Mouse (Mus musculus) C2C12 (cell line): ENCODE data around the gene Fat2. TPM values are rescaled to one million over a fixed set of nuclear protein-coding genes. Genes with fewer than 3 reads are reported as not detected.

Source experiments
- H3K27me3 ChIP-seq: one replicate; pipeline ENCODE4 v1.6.1; 2011; ENCODE audit not compliant: control insufficient read depth, insufficient read depth, insufficient read length
- H3K36me3 ChIP-seq: one replicate; pipeline ENCODE4 v1.6.1; 2011; ENCODE audit not compliant: control insufficient read depth, insufficient read depth
- H3K4me3 ChIP-seq: one replicate; pipeline ENCODE4 v1.5.1; 2011; ENCODE audit warnings: mild to moderate bottlenecking, control low read depth; ENCODE audit not compliant: poor library complexity, insufficient read depth, severe bottlenecking
- H3K79me2 ChIP-seq: one replicate; pipeline ENCODE4 v1.6.1; 2011; ENCODE audit not compliant: control insufficient read depth, insufficient read depth
- H3K79me3 ChIP-seq: one replicate; pipeline ENCODE4 v1.6.1; 2011; ENCODE audit warnings: low read depth, control low read depth
- H3ac ChIP-seq: one replicate; pipeline ENCODE3; 2011; ENCODE audit warnings: low read depth; ENCODE audit not compliant: control insufficient read depth, insufficient read length
- CEBPB ChIP-seq: IDR thresholded peaks from one replicate; pipeline ENCODE4 v1.6.1; 2011; ENCODE audit warnings: low read depth, mild to moderate bottlenecking, control low read depth, moderate library complexity
- CTCF ChIP-seq: IDR thresholded peaks from one replicate; pipeline ENCODE4 v1.5.1; 2011; ENCODE audit not compliant: control insufficient read depth, insufficient read depth, insufficient read length
- FOSL1 ChIP-seq: IDR thresholded peaks from one replicate; pipeline ENCODE4 v1.8.0; 2011; ENCODE audit warnings: mild to moderate bottlenecking, low read length; ENCODE audit not compliant: poor library complexity, insufficient read depth, severe bottlenecking
- MAX ChIP-seq: IDR thresholded peaks from one replicate; pipeline ENCODE4 v1.6.1; 2011; ENCODE audit warnings: mild to moderate bottlenecking, control low read depth
- MYOD1 ChIP-seq: IDR thresholded peaks from one replicate; pipeline ENCODE4 v1.6.1; 2011; ENCODE audit warnings: low read depth; ENCODE audit not compliant: control insufficient read depth, insufficient read length
- MYOG ChIP-seq: IDR thresholded peaks from one replicate; pipeline ENCODE4 v1.6.1; 2011; ENCODE audit not compliant: control insufficient read depth, insufficient read length; ENCODE audit errors: extremely low read depth
- USF1 ChIP-seq: IDR thresholded peaks from one replicate; pipeline ENCODE4 v1.6.1; 2011; ENCODE audit warnings: low read depth, mild to moderate bottlenecking, control low read depth, moderate library complexity
- polyA plus RNA-seq: library from polyadenylated mRNA; unstranded; fragments of >200 nt; fragmentation: generic; extraction: Trizol; gene quantifications from one replicate; pipeline ENCODE4 v1.2.1, GENCODE M21; 2012; ENCODE audit warnings: missing spikeins

Fat2 gene
- polyA plus RNA-seq, 1 experiment, result 0.19 TPM

GRCm38 (mm10) chr11:55373373-55373772, 37.0 kb upstream of the Fat2 start:
- Histone ChIP-seq H3K27me3 (peaks cover 13% of the 10 kb centered on the region), H3ac (no peak overlapping the region), H3K79me2 (no peaks in the 10 kb centered on the region), H3K79me3 (no peaks in the 10 kb centered on the region), H3K4me3 (no peak overlapping the region), H3K36me3 (no peaks in the 10 kb centered on the region)
- TF ChIP-seq MYOG (no peak), CTCF (no peak), USF1 (no peak), MYOD1 (no peak), FOSL1 (no peak), MAX (no peak), CEBPB (no peak)

DNA sequence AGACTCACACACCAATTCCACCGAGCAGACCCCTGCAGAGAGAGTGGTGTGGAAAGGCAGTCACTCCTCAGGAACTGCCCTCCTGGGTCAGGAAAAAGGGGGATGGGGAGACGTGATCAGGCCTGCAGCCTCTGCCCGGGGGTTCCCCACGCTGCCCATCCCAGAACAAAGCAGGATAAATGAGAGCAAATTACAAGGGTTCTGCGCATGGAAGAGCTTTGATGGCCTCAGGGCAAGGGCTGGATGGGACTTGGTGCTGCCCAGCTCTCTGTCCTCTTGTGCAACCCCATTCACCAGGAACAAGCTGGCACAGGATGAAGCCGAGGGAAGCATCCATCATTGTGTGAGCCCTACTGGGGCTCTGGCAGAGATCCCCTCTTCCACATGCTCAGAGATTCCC, 35.6 kb upstream of the Fat2 start:
- Histone ChIP-seq H3K79me3 (no peaks in the 10 kb centered on the region), H3ac (no peak overlapping the region), H3K36me3 (no peaks in the 10 kb centered on the region), H3K79me2 (no peaks in the 10 kb centered on the region), H3K27me3 (peaks cover 13% of the 10 kb centered on the region), H3K4me3 (no peak overlapping the region)
- no peak for TF ChIP-seq CTCF
- no peak for TF ChIP-seq MYOG
- no peak for TF ChIP-seq USF1

DNA sequence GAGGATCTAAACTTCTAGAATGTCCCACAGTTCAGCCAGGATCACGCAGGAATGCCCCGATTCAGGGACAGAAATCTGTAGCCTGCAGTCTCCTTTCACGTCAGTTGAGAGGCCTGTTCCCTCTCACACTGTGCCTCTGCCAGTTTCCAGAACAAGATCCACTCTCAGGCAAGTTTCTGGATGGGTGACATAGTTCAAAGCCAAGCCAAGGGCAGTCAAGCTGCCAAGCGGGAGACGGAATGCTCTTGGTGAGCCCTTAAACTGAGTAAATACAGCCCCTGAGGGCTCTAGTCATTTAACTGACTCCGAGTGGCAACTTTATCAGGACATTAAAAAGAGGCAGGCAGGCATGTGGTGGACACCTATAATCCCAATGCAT, 32.7 kb upstream of the Fat2 start:
- no peaks in the 10 kb centered on the region for H3K36me3 ChIP-seq
- H3K4me3 ChIP-seq, result no peak overlapping the region

DNA sequence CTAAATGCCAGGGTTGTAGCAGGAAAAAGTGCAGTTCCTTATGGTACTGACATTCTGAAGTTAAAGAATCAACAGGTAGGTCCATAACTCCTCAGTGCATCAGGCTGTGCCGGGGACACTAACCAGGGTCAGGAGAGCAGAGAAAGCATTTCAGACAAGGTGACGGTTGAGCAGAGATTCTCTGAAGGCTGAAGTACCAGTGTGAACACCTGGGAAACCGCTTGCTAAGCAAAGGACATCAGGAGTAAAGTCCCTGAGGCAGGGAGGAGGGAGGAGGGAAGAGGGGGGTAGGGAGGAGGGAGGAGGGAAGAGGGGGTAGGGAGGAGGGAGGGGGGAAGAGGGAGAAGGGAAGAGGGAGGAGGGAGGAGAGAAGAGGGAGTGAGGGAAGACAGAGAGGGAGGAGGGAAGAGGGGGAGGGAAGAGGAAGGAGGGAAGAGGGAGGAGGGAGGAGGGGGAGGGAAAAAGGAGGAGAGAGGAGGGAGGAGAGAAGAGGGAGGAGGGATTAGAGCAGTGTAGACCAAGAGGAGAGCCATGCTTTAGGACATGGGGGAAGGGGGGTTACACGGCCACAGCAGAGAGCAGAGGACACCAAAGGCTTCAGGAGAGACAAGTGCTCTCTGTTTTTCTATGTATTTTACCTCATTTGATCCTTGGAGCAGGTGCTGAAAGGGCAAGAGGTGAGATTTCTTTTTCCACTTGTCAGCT, 32.2 kb upstream of the Fat2 start:
- H3K79me3 ChIP-seq, result no peaks in the 10 kb centered on the region
- H3K36me3 ChIP-seq, result no peaks in the 10 kb centered on the region
- TF ChIP-seq MAX (no peak), FOSL1 (no peak), MYOD1 (no peak), USF1 (no peak), CEBPB (no peak), MYOG (no peak), CTCF (no peak)
- H3K27me3 ChIP-seq, result peaks cover 27% of the 10 kb centered on the region
- H3K79me2 ChIP-seq, result no peaks in the 10 kb centered on the region
- no peak overlapping the region for H3ac ChIP-seq
- H3K4me3 ChIP-seq, result no peak overlapping the region

More for the DNA sequence above, 32.7 kb upstream of the Fat2 start:
- Histone ChIP-seq H3K79me3 (no peaks in the 10 kb centered on the region), H3K27me3 (peaks cover 27% of the 10 kb centered on the region), H3ac (no peak overlapping the region), H3K79me2 (no peaks in the 10 kb centered on the region)
- TF ChIP-seq CTCF, result no peak
- no peak for TF ChIP-seq FOSL1
- TF ChIP-seq USF1, result no peak
- no peak for TF ChIP-seq MYOG
- TF ChIP-seq MAX, result no peak
- TF ChIP-seq MYOD1, result no peak
- TF ChIP-seq CEBPB, result no peak

DNA sequence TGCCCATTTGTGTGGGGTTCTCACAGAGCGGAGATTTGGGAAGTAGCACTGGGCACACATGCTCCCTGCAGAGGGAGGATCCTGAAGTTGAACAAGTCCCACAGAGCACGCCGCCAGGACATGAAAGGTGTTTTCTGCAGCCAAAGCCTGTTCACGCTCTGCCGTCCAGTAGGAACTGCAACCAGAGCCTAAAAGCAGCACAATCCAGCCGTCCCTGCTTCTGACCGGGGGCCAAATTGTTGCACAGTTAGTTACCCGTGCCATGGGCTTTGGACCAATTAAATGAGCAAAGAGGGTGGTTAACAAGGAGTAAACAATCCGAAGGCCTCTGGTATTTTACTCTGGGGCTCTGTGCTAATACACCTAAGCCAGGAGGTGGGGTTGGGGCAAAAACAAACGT, 31.4 kb upstream of the Fat2 start:
- H3K79me2 ChIP-seq, result no peaks in the 10 kb centered on the region
- TF ChIP-seq MYOD1 (no peak), CEBPB (no peak), MYOG (no peak), CTCF (no peak), FOSL1 (no peak), USF1 (no peak), MAX (no peak)
- no peak overlapping the region for H3ac ChIP-seq
- peaks cover 26% of the 10 kb centered on the region for H3K27me3 ChIP-seq
- H3K4me3 ChIP-seq, result no peak overlapping the region
- no peaks in the 10 kb centered on the region for H3K79me3 ChIP-seq
- H3K36me3 ChIP-seq, result no peaks in the 10 kb centered on the region

DNA sequence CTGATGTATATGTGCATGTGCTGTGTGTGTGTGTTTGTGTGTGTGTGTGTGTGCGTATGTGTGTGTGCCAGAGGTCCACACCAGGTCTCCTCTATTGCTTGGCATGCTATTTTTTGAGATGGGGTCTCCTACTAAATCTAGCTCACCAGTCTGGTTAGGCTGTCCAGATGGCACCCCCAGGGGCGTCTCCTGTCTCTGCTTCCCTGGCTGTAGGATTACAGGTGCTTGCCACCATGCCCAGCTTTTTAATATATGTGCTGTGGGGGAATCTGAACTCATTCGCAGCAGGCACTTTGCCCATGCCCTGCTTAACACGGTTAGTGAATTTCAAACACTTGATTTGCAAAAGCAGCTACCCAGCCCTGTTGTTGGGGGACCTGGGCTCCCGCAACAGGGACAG, 29.5 kb upstream of the Fat2 start:
- no peaks in the 10 kb centered on the region for H3K79me3 ChIP-seq
- no peaks in the 10 kb centered on the region for H3K79me2 ChIP-seq
- TF ChIP-seq USF1, result no peak
- no peak for TF ChIP-seq MAX
- no peak for TF ChIP-seq CTCF
- no peak for TF ChIP-seq FOSL1
- no peak for TF ChIP-seq MYOD1
- TF ChIP-seq MYOG, result no peak
- no peak for TF ChIP-seq CEBPB
- no peak overlapping the region for H3K4me3 ChIP-seq
- no peak overlapping the region for H3ac ChIP-seq
- no peaks in the 10 kb centered on the region for H3K36me3 ChIP-seq
- peaks cover 14% of the 10 kb centered on the region for H3K27me3 ChIP-seq
